Mouse (Mus musculus): ENCODE measurements around the gene Rrp1. TPM values are rescaled to one million over a fixed set of nuclear protein-coding genes. Genes with fewer than 3 reads are reported as not detected.
"Not testable (repeated sequence)": the region's sequence is repeated elsewhere in the genome, so short reads cannot be mapped to it uniquely, and the experiment has no call there.

The Rrp1 gene
- polyA plus RNA-seq, 1 experiment from 2014 or later = 316 TPM

DNA sequence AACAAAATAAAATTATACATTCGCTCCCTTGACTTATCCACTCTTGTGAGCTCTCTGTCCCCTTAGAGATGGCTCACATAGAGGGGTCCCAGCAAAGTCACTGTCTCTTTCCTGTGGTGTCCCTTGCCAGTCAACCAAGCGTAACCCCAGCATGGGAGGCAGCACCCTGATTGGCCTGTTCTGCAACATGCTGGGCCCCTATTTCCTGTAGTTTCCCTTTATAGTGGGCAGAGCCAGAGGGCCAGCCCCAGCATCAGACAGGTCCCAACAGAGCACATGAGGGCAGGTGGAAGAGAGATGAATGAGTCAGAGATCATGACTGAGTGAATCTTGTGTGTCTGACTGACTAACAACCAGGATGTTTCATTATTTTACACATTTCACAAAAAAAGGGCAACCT lies 8.1 kb upstream of the Rrp1 start:
- peaks cover 5% of the 10 kb centered on the region for H3K4me1 ChIP-seq
- no peak overlapping the region for H3K9ac ChIP-seq
- WGBS = 81% methylated on average over 2 of the region's 2 CpGs
- peak overlapping the region; percentile 7; the same call in 1 of the 2 replicates for H3K27ac ChIP-seq
- H3K27me3 ChIP-seq (replicated peaks) = no peaks in the 10 kb centered on the region
- H3K9me3 ChIP-seq = no peaks in the 10 kb centered on the region
- H3K4me3 ChIP-seq (replicated peaks) = no peak overlapping the region
- H3K36me3 ChIP-seq = no peaks in the 10 kb centered on the region
- no peak overlapping the region for H3K4me2 ChIP-seq
- ATAC-seq (ENCODE audit: insufficient read depth, low FRiP score, low read depth) = no peak

DNA sequence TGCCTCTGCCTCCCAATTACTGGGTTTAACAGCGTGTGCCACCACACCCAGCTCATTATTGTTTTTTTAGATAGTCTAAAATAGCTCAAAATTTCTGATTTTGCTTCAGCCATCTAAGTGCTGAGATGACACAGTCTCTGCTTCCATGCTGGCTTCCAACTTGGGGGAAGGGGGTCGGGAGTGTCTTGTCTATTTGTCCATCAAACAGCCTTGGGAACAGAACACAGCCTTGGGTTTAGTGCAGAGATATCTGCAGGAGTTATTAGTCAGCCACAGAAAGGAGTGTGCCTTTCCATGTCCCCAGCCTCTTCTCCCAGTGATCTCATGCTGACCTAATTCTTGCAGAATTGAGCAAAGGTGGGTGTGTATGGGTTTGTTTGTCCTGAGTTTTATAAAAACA lies 5.9 kb upstream of the Rrp1 start:
- no peaks in the 10 kb centered on the region for H3K36me3 ChIP-seq
- 74% methylated on average over 2 of the region's 2 CpGs for whole genome bisulfite sequencing
- no peak for ATAC-seq (ENCODE audit: insufficient read depth, low FRiP score, low read depth)
- no peaks in the 10 kb centered on the region for H3K9me3 ChIP-seq
- no peaks in the 10 kb centered on the region for H3K27me3 ChIP-seq (replicated peaks)
- no peak overlapping the region for H3K4me3 ChIP-seq (replicated peaks)
- no peak overlapping the region for H3K4me2 ChIP-seq
- H3K4me1 ChIP-seq = no peaks in the 10 kb centered on the region
- H3K9ac ChIP-seq = no peak overlapping the region
- H3K27ac ChIP-seq = no peak overlapping the region

DNA sequence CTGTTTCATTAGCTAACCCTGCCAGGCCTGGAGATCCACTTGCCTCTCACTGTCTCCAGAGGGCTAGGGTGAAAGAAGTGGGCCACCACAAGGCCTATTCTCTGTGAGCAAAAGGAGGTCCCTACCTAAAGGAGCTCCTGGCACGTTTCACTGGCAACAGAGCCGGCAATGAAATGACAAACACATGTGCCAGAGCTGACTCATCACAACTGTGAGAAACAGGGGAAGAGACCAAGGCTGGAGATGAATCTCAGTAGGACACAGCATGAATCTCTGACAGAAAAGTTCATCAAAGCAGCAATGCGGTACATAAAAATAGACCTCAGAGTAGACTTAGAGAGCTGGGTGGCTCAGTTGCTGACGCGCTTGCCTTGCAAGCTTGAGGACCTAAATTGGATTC lies 5.0 kb upstream of the Rrp1 start:
- H3K27ac ChIP-seq = no peak overlapping the region
- H3K4me2 ChIP-seq = no peak overlapping the region
- H3K4me3 ChIP-seq (replicated peaks) = no peak overlapping the region
- no peaks in the 10 kb centered on the region for H3K36me3 ChIP-seq
- ATAC-seq (ENCODE audit: insufficient read depth, low FRiP score, low read depth) = no peak
- H3K9me3 ChIP-seq = no peaks in the 10 kb centered on the region
- no peak overlapping the region for H3K9ac ChIP-seq
- WGBS = 60% methylated on average over 5 of the region's 5 CpGs
- no peaks in the 10 kb centered on the region for H3K27me3 ChIP-seq (replicated peaks)
- peaks cover 3% of the 10 kb centered on the region; the same call in 1 of the 2 replicates for H3K4me1 ChIP-seq

DNA sequence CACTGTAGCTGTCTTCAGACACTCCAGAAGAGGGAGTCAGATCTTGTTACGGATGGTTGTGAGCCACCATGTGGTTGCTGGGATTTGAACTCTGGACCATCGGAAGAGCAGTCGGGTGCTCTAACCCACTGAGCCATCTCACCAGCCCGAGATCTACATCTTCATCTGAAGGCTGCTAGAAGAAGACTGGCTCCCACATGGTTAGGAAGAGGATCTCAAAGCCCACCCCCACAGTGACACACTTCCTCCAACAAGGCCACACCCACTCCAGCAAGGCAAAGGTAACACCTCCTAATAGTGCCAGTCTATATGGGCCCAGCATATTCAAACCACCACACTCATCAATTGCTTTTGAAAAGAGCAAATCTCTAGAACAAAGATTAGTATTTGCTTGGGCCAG lies 2.1 kb upstream of the Rrp1 start:
- ATAC-seq (ENCODE audit: insufficient read depth, low FRiP score, low read depth) = not testable (repeated sequence)
- WGBS = 75% methylated on average over 3 of the region's 4 CpGs

DNA sequence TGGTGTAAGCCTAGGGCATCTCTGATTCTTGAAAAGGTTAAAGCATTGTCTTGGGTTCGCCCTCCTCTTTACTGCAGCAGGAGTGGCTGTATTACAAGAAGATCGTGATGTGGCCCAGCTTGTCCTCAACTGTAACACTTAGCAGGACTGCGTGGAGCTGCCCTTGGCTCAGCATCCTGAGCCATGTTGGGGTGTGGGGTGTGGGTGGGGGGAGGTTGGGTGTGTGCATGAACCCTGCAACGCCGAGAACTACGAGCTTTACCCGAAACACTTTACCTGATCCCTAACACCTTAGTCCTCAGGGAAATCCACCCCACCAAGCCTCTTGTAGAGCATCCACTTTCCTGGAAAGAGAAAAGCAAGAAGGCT lies 293 bp upstream of the Rrp1 start:
- H3K27ac ChIP-seq = no peak overlapping the region
- H3K4me2 ChIP-seq = peak overlapping the region; percentile 69
- WGBS = 42% methylated on average over 7 of the region's 7 CpGs
- H3K4me1 ChIP-seq = peaks cover 9% of the 10 kb centered on the region
- peak overlapping the region; percentile 82 for H3K4me3 ChIP-seq (replicated peaks)
- H3K27me3 ChIP-seq (replicated peaks) = no peaks in the 10 kb centered on the region
- peaks cover 20% of the 10 kb centered on the region for H3K36me3 ChIP-seq
- no peak overlapping the region for H3K9ac ChIP-seq
- peak; percentile 4; the same call in 1 of the 2 replicates for ATAC-seq (ENCODE audit: insufficient read depth, low FRiP score, low read depth)
- H3K9me3 ChIP-seq = no peaks in the 10 kb centered on the region

More for the DNA sequence above, 2.1 kb upstream of the Rrp1 start:
- H3K27me3 ChIP-seq (replicated peaks); H3K4me3 ChIP-seq (replicated peaks); H3K36me3 ChIP-seq; H3K4me1 ChIP-seq; H3K4me2 ChIP-seq; H3K9ac ChIP-seq; H3K27ac ChIP-seq; H3K9me3 ChIP-seq: not testable (repeated sequence)

DNA sequence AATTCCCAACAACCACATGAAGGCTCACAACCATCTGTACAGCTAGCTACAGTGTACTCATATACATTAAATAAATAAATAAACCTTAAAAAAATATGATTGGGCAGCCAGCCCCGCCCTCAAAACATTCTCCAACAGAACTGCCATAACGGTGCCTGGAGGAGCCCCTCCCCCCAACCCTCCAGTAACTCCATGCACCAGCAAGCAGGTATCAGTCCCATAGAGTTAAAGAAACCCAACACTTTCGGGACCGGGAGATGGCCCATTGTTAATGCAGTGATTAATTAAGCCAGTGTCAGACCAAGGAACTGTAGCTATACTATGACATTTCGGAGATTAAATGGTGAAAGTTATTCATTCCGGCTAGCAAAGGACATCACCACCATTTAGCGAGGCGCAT lies 992 bp downstream of the Rrp1 start:
- Histone ChIP-seq H3K4me2 (peak overlapping the region; percentile 69), H3K27ac (peak overlapping the region; percentile 87; the same call in 1 of the 2 replicates), H3K9ac (peak overlapping the region; percentile 74), H3K36me3 (peaks cover 31% of the 10 kb centered on the region), H3K4me3 (replicated peaks) (peak overlapping the region; percentile 82), H3K27me3 (replicated peaks) (no peaks in the 10 kb centered on the region), H3K4me1 (peaks cover 9% of the 10 kb centered on the region), H3K9me3 (no peaks in the 10 kb centered on the region)
- no peak for ATAC-seq (ENCODE audit: insufficient read depth, low FRiP score, low read depth)
- WGBS = 9% methylated on average over 8 of the region's 8 CpGs

DNA sequence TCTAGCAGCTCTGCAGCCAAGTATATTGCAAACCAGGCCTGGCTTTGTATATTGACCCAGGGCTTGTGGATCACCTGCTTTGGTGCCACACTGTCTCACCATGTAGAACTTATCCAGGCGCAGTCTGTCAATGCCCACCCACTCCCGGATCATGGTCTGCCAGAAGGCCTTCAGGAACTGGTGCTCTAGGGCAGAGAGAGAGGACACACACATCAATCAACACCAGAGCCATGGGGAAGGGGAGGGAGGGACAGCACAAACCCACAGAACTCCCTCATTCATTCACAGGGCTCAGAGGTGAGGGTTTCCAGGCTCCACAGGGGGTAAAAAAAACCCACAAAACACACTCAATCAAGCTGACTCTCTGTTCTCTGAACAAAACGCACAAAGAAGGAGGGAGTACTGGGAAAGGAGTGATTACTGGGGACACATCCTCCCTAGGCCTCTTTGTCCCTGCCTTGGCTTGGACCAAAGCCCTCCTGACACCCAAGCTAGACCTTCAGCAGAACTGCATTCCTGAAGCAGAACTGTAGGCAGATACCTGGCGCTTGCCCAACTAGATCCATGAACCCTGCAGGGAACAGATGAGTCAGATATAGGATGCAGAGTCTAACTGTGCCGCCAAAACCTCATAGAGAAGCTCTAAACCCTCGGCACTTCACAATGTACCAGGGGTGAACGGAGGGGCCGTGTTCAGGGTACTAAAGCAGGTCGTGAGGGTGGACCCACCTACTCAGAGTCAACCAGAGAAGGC lies 3.6 kb downstream of the Rrp1 start:
- no peaks in the 10 kb centered on the region for H3K9me3 ChIP-seq
- H3K9ac ChIP-seq = no peak overlapping the region
- no peak overlapping the region for H3K27ac ChIP-seq
- 83% methylated on average over 9 of the region's 9 CpGs for WGBS
- H3K4me1 ChIP-seq = peaks cover 9% of the 10 kb centered on the region
- ATAC-seq (ENCODE audit: insufficient read depth, low FRiP score, low read depth) = no peak
- no peaks in the 10 kb centered on the region for H3K27me3 ChIP-seq (replicated peaks)
- peaks cover 55% of the 10 kb centered on the region for H3K36me3 ChIP-seq
- H3K4me3 ChIP-seq (replicated peaks) = no peak overlapping the region
- H3K4me2 ChIP-seq = no peak overlapping the region

DNA sequence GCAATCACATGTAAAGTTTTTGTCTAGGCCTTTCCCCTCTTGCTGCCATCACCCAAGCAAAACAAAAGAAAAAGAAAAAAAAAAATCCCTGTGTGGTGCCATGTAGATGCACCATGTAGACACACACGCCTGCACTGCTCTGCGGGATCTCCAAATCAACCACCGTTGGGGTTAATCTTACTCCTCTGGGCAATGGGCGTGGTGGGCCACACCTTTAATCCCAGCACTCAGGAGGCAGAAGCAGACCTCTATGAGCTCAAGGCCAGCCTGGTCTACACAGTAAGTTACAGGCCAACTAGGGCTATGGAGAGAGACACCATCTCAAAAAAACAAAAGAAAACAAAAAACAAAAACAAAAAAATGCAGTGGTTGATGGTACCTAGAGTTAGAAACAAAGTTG lies 5.7 kb downstream of the Rrp1 start:
- ATAC-seq (ENCODE audit: insufficient read depth, low FRiP score, low read depth) = no peak
- Histone ChIP-seq H3K9ac (no peak overlapping the region), H3K27me3 (replicated peaks) (no peaks in the 10 kb centered on the region), H3K27ac (no peak overlapping the region), H3K9me3 (no peaks in the 10 kb centered on the region), H3K4me1 (peaks cover 6% of the 10 kb centered on the region; the same call in 1 of the 2 replicates), H3K4me2 (no peak overlapping the region), H3K36me3 (peaks cover 74% of the 10 kb centered on the region), H3K4me3 (replicated peaks) (no peak overlapping the region)
- WGBS = 83% methylated on average over 4 of the region's 4 CpGs

DNA sequence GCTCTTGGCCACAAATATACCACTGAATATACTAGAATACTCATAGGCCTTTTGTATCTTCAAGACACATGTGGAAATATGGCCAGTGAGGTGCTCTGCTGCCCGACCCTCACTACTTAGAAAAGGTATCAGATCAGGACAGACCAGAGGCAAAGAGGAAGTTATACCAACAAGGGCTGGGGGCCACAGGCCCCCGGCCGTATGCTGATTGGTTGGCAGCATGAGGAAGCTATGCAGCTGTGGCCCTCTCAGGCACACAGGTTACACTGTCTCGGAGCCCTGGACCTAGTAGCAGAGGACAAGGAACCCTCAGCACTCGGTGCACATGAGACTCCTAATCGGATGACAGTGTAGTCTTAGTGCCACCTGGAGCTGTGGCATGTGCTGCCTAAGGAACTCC lies 6.7 kb downstream of the Rrp1 start:
- H3K27ac ChIP-seq = no peak overlapping the region
- no peaks in the 10 kb centered on the region for H3K9me3 ChIP-seq
- H3K4me2 ChIP-seq = no peak overlapping the region
- H3K36me3 ChIP-seq = peaks cover 84% of the 10 kb centered on the region
- H3K4me1 ChIP-seq = no peaks in the 10 kb centered on the region
- 85% methylated on average over 6 of the region's 6 CpGs for WGBS
- no peak overlapping the region for H3K9ac ChIP-seq
- H3K27me3 ChIP-seq (replicated peaks) = no peaks in the 10 kb centered on the region
- no peak overlapping the region for H3K4me3 ChIP-seq (replicated peaks)
- no peak for ATAC-seq (ENCODE audit: insufficient read depth, low FRiP score, low read depth)

DNA sequence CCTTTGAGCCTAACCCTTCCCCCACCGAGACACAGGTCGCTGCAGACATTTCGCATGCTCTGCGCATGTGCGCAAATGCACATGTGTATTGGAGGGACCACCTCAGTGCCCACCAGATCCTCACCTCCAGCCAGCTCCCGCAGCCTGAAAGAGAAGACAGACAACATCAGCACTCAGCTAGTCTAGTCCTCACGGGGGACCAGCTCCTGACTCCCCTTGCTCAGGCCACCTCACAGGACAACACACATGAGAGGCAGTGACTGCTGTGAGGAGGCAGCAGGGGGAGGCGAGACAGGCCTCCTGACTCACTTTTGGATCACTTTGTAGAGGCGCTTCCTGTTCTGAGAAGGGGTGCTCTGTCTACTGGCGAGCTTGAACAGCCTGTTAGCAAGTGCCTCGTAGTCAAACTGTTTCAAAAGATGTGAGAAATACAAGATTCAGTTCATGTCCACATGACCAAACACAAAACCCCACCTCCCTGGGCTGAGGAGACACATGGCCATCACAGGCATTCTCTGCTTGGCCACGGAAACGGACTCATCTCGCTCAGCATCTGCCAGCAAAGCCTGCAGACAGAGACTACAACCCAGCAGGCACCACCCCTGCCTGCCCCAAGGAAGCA lies 10.4 kb downstream of the Rrp1 start:
- no peak overlapping the region for H3K4me2 ChIP-seq
- H3K4me3 ChIP-seq (replicated peaks) = no peak overlapping the region
- H3K4me1 ChIP-seq = no peaks in the 10 kb centered on the region
- 92% methylated on average over 14 of the region's 14 CpGs for WGBS
- H3K27me3 ChIP-seq (replicated peaks) = no peaks in the 10 kb centered on the region
- no peak overlapping the region for H3K27ac ChIP-seq
- H3K9ac ChIP-seq = no peak overlapping the region
- H3K36me3 ChIP-seq = peaks cover 75% of the 10 kb centered on the region
- ATAC-seq (ENCODE audit: insufficient read depth, low FRiP score, low read depth) = no peak
- no peaks in the 10 kb centered on the region for H3K9me3 ChIP-seq

DNA sequence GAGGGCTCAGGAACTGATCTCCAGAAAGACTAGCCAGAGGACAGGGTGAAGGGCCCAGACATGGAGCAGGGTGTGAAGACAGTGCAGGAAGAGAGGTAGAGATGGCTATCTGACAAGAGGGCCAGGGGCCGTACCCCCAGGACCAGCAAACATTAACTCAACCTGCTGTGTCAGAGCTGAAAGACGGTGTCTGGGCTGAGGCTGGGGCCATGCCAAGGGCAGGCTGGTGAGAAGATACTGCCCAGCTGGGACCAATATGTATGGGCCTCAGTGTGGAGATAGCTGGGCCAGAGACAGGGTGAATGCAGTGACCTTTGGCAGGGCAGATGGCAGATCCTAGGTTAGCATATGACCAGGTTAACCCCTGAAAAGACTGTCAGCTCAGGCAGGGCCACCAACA lies 11.7 kb downstream of the Rrp1 start:
- 85% methylated on average over 2 of the region's 2 CpGs for WGBS

DNA sequence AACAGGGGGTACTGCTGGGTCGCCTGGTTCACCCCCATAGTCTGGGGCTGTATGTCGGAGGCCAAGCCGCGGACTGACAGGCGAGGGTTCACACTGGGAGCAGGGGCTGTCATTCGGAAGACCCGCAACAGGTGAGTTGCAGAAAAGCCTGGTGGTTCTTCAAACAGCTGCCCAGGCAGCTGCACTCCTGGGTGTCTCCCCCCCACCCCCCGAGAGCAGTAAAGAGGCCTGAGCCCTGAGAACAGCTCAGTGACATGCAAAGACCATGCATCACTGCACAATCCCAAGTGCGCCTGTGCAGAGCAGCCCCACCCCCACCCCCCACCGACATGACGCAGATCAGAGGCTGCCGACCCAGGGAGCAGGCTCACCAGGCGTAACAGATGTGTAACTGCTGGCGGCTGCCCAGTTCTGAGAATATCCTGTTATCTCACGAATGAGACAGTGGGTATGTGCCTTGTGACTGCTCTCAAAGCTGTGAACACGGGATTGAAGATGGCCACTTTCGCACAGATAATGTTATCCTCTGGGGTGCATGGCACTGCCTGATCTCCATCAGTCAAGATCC lies 13.7 kb downstream of the Rrp1 start:
- Histone ChIP-seq H3K4me3 (replicated peaks) (no peak overlapping the region), H3K36me3 (peaks cover 45% of the 10 kb centered on the region), H3K9me3 (no peaks in the 10 kb centered on the region), H3K27ac (no peak overlapping the region), H3K4me2 (no peak overlapping the region), H3K4me1 (0 out of 2 replicates have a peak, but pooled peaks cover 2% of the 10 kb centered on the region), H3K27me3 (replicated peaks) (no peaks in the 10 kb centered on the region), H3K9ac (no peak overlapping the region)
- ATAC-seq (ENCODE audit: insufficient read depth, low FRiP score, low read depth) = peak; percentile 7; the same call in 1 of the 2 replicates
- WGBS = 46% methylated on average over 17 of the region's 17 CpGs

More for the DNA sequence above, 11.7 kb downstream of the Rrp1 start:
- H3K9ac ChIP-seq = no peak overlapping the region
- H3K27ac ChIP-seq = no peak overlapping the region
- no peaks in the 10 kb centered on the region for H3K9me3 ChIP-seq
- H3K4me1 ChIP-seq = 0 out of 2 replicates have a peak, but pooled peaks cover 2% of the 10 kb centered on the region
- no peak overlapping the region for H3K4me3 ChIP-seq (replicated peaks)
- no peak for ATAC-seq (ENCODE audit: insufficient read depth, low FRiP score, low read depth)
- H3K27me3 ChIP-seq (replicated peaks) = no peaks in the 10 kb centered on the region
- H3K4me2 ChIP-seq = no peak overlapping the region
- H3K36me3 ChIP-seq = peaks cover 62% of the 10 kb centered on the region

All from stomach, embryonic 15.5 days (tissue).